Mouse (Mus musculus) naive thymus-derived CD4-positive, alpha-beta T cell, adult 2 months (primary cell): Measurements from ENCODE around the gene Cd300a.
"Not testable (repeated sequence)": the region's sequence is repeated elsewhere in the genome, so short reads cannot be mapped to it uniquely, and the experiment has no call there.

ENCODE experiments used
- DNase-seq: peaks from one replicate; pipeline ENCODE4 v3.0.0-alpha.2; 2011; ENCODE audit warnings: low read depth

The Cd300a gene

DNA sequence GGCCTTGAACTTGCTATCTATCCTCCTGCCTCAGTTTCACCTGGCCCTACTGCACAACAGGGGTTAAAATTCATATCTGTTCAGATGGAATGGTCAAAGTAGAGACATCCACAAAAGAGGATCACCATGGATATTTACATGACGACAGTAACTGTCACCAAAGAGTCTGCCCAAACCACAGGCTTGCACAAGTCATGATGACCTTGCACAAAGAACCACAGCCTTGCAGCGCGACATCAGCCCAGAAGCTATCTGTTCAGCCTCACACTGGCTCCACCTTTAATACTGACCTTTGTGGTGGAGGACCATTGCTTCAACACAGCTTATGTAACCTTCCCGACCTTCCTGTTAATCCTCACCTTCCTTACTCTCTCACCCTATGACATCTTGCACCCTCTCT lies 17.7 kb downstream of the Cd300a start:
- DNase-seq = no peak

GRCm38 (mm10) chr11:114908086-114908485 lies 18.2 kb downstream of the Cd300a start:
- no peak for DNase-seq

DNA sequence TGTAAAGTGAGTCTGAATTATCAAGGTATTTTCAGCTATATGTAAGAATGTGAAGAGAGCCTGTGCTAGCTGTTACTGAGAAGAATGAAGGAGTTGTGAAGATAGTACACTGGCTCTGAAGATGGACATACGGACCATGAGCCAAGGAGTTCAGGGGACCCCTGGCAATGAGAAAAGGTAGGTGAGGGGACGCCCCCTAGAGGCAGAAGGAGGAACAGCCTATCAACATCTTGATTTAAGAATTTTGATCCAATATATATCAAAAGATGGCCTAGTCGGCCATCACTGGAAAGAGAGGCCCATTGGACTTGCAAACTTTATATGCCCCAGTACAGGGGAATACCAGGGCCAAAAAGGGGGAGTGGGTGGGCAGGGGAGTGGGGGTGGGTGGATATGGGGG lies 19.7 kb downstream of the Cd300a start:
- not testable (repeated sequence) for DNase-seq

DNA sequence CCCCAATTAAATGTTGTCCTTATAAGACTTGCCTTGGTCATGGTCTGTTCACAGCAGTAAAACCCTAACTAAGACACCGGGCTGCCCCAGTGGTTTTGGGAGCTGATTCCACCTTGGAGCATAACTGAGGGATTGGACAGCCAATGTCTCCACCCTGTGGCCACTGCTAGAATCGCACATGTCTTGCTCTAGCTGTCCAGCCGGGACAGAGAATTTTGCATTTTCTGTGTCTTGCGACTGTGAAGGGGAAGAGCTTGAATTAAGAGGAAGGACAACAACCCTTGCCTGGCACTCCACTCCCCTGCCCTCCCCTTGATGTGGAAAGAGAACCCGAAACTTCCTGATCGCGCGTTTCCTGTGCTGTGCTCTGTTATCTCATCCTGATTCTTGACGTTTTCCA lies 23.0 kb downstream of the Cd300a start:
- peak; percentile 71 for DNase-seq

- DNase-seq = no peak
Measured at GRCm38 (mm10) chr11:114914978-114915377, 25.1 kb downstream of the Cd300a start.

DNA sequence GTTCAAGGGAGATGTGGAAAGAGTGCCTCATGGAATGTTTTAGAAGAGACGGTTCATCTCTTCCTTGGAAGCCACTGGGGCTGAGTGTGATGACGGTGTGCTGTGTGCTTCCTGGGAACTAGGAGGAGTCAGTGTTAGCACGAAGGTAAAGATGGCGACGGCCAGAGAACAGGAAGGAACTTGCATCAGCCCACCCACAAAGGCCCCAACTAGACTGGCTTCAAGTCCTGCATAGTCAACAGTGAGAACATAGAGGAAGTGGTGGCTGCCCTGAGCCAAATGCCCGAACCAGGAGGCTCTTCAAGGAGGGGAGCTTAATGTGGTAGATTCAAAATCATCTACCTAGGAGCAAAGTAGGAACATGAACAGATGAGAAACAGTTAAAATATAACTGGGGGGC lies 27.3 kb downstream of the Cd300a start:
- no peak for DNase-seq

GRCm38 (mm10) chr11:114922439-114922838 lies 32.6 kb downstream of the Cd300a start:
- DNase-seq = no peak

GRCm38 (mm10) chr11:114923961-114924360 lies 34.1 kb downstream of the Cd300a start:
- DNase-seq = peak; percentile 66

DNA sequence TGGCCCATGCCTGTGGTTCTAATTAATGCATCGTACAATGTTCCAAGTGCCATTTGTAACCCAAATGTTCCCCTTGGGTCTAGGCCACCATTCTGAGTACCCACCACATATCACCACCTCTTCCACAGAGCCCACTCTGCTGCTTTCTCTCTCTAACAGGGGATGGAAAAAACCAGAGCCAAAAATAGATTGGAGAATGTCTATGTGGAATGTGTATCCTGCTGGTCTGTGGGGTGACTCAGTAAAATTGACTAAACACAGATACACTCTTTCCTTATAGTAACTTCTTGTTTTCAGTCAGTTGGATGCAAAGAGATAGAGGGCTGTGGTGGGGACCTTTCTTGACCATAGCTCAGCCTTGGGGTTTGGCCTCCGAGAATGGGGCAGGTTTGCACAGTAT lies 39.7 kb downstream of the Cd300a start:
- DNase-seq = no peak

DNA sequence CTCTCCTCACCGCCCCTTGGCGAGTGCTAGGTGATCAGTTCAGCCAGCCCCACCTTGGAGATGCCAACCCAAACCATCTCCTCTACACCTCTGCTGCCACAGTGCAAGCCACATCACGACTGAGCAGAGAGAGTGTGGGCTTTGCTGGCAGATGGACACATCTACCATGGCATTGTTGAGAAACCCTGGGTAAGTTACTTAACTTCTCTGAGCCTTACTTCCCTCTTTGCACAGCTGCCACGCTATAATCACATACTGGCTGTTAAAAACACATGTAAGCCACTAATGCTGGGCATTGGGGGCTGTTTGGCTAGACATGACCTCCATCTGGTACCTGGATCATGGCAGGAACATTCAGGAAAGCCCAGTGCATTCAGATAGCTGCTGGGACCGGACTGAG lies 41.2 kb downstream of the Cd300a start:
- DNase-seq = no peak

DNA sequence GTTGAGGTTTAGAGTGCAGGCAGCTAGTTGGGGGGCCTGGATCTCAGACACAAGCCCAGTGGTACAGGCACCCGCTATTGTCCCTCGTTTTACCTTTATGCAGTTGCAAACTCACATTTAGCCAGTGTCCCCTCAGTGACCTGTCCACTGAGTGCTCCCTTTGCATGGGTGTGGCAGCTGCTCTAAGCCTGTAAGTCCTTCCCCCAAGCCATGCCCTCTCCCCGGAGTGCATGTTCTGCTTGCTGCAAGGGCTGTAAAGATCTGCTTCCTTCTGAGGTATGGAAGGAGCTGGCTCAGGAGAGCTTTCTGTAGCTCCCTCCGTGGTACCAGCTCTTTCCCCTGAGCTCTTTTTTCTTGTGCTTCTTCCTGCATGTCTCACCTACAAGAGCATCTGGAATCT lies 43.8 kb downstream of the Cd300a start:
- no peak for DNase-seq

- DNase-seq = no peak
Measured at GRCm38 (mm10) chr11:114934144-114934543, 44.3 kb downstream of the Cd300a start, which contains the start of gene Cd300lb. Gene Cd300lb (minus strand): TSS chr11:114934386.
